Mouse (Mus musculus) C2C12 (cell line): Measurements from ENCODE around the gene Gckr. TPM values are rescaled to one million over a fixed set of nuclear protein-coding genes. Genes with fewer than 3 reads are reported as not detected.
A peak's percentile ranks its signal among the peaks of the same experiment; 100 is the strongest.

ENCODE experiments used
- H3K27me3 ChIP-seq: one replicate; pipeline ENCODE4 v1.6.1; 2011; ENCODE audit not compliant: control insufficient read depth, insufficient read depth, insufficient read length
- H3K36me3 ChIP-seq: one replicate; pipeline ENCODE4 v1.6.1; 2011; ENCODE audit not compliant: control insufficient read depth, insufficient read depth
- H3K4me3 ChIP-seq: one replicate; pipeline ENCODE4 v1.5.1; 2011; ENCODE audit warnings: mild to moderate bottlenecking, control low read depth; ENCODE audit not compliant: poor library complexity, insufficient read depth, severe bottlenecking
- H3K79me2 ChIP-seq: one replicate; pipeline ENCODE4 v1.6.1; 2011; ENCODE audit not compliant: control insufficient read depth, insufficient read depth
- H3K79me3 ChIP-seq: one replicate; pipeline ENCODE4 v1.6.1; 2011; ENCODE audit warnings: low read depth, control low read depth
- H3ac ChIP-seq: one replicate; pipeline ENCODE3; 2011; ENCODE audit warnings: low read depth; ENCODE audit not compliant: control insufficient read depth, insufficient read length
- CEBPB ChIP-seq: IDR thresholded peaks from one replicate; pipeline ENCODE4 v1.6.1; 2011; ENCODE audit warnings: low read depth, mild to moderate bottlenecking, control low read depth, moderate library complexity
- CTCF ChIP-seq: IDR thresholded peaks from one replicate; pipeline ENCODE4 v1.5.1; 2011; ENCODE audit not compliant: control insufficient read depth, insufficient read depth, insufficient read length
- FOSL1 ChIP-seq: IDR thresholded peaks from one replicate; pipeline ENCODE4 v1.8.0; 2011; ENCODE audit warnings: mild to moderate bottlenecking, low read length; ENCODE audit not compliant: poor library complexity, insufficient read depth, severe bottlenecking
- MAX ChIP-seq: IDR thresholded peaks from one replicate; pipeline ENCODE4 v1.6.1; 2011; ENCODE audit warnings: mild to moderate bottlenecking, control low read depth
- MYOD1 ChIP-seq: IDR thresholded peaks from one replicate; pipeline ENCODE4 v1.6.1; 2011; ENCODE audit warnings: low read depth; ENCODE audit not compliant: control insufficient read depth, insufficient read length
- MYOG ChIP-seq: IDR thresholded peaks from one replicate; pipeline ENCODE4 v1.6.1; 2011; ENCODE audit not compliant: control insufficient read depth, insufficient read length; ENCODE audit errors: extremely low read depth
- USF1 ChIP-seq: IDR thresholded peaks from one replicate; pipeline ENCODE4 v1.6.1; 2011; ENCODE audit warnings: low read depth, mild to moderate bottlenecking, control low read depth, moderate library complexity
- polyA plus RNA-seq: library from polyadenylated mRNA; unstranded; fragments of >200 nt; fragmentation: generic; extraction: Trizol; gene quantifications from one replicate; pipeline ENCODE4 v1.2.1, GENCODE M21; 2012; ENCODE audit warnings: missing spikeins

The Gckr gene
- polyA plus RNA-seq, 1 experiment, result not detected

DNA sequence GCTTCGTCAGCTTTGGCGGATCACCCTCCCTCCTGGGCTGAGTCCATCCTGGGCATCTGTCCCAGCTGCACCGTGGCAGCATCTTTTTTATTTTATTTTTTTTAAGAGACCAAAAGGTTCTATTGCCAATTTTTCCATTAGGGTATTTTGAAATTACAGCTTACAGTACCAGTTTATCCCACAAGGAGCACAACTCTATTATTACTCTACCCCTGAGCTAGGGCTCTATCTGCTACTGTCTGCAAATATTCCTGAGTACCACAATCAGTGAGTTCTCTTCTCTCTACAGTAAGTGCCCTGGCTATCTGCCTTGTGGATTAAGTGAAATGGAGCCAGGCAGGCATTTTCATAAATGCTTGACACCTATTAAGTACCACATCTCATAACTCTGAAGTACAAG, 8.6 kb upstream of the Gckr start:
- Histone ChIP-seq H3K79me2 (no peaks in the 10 kb centered on the region), H3K79me3 (no peaks in the 10 kb centered on the region), H3K27me3 (no peaks in the 10 kb centered on the region), H3K36me3 (peaks cover 8% of the 10 kb centered on the region), H3ac (no peak overlapping the region), H3K4me3 (no peak overlapping the region)
- TF ChIP-seq USF1, result no peak
- no peak for TF ChIP-seq CEBPB
- TF ChIP-seq MAX, result no peak
- no peak for TF ChIP-seq CTCF
- no peak for TF ChIP-seq FOSL1
- no peak for TF ChIP-seq MYOD1
- TF ChIP-seq MYOG, result no peak

DNA sequence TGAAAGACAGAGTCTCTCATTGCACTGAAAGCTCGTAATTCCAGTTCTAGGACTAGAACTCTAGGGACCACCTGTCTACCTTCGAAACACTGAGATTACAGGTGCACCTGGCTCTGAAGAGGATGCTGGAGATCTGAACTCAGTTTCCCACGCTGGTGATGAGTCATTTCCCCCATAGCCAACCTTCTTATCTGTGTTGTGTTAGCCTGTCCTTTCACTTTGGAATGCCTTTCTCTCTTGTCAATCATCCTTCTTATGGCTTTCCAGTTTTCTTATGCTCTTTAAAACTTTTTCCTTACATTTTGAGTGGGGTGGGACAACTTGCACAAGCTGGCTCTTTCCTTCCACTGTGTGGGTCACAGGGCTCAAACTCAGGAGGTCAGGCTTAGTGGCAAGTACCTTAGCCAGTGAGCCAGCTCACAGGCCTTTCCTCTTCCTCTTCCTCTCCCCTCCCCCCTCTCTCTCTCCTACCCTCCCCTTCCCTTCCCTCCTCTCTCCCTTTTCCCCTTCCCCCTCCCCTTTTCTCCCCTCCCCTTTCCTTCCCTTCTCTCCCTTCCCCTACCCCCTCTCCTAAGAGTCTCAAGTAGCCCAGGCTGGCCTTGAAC, 7.5 kb upstream of the Gckr start:
- Histone ChIP-seq H3K79me2 (no peaks in the 10 kb centered on the region), H3K79me3 (no peaks in the 10 kb centered on the region), H3K4me3 (no peak overlapping the region), H3K36me3 (peaks cover 4% of the 10 kb centered on the region), H3K27me3 (no peaks in the 10 kb centered on the region), H3ac (no peak overlapping the region)
- TF ChIP-seq FOSL1 (no peak), CTCF (no peak), CEBPB (no peak), MAX (no peak), MYOG (no peak), MYOD1 (no peak), USF1 (no peak)

- peak; percentile 39 for TF ChIP-seq USF1
- no peak for TF ChIP-seq MYOG
- H3K4me3 ChIP-seq, result peak within 1 kb of the TSS; percentile 49
- H3K27me3 ChIP-seq, result no peaks in the 10 kb centered on the region
- peak within 1 kb of the TSS; percentile 53 for H3ac ChIP-seq
- no peaks in the 10 kb centered on the region for H3K79me2 ChIP-seq
- H3K79me3 ChIP-seq, result no peaks in the 10 kb centered on the region
- H3K36me3 ChIP-seq, result peaks cover 4% of the 10 kb centered on the region
Observed at GRCm38 (mm10) chr5:31290521-31291360, 6.5 kb upstream of the Gckr start, which contains the start of gene Ift172. Ift172 (minus strand) TSS chr5:31291116.

DNA sequence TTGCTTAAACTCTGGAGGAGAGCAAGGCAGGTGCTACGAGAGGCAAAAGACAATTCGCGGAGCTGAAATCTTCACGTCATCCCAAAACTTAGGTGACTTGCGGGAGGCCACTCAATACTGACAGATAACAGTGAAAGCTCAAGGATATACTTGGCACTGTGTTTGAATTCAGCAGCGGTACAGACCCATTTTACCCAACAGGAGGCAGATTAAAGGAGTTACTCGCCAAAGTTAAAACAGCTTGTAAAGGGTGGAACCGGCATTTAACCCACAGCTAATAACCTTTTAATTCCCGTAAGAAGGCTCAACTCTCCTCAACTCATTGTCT, 5.9 kb upstream of the Gckr start:
- TF ChIP-seq FOSL1, result no peak
- TF ChIP-seq CTCF, result no peak
- no peak for TF ChIP-seq MYOG
- TF ChIP-seq MYOD1, result no peak
- no peak for TF ChIP-seq CEBPB
- TF ChIP-seq MAX, result no peak
- TF ChIP-seq USF1, result no peak
- Histone ChIP-seq H3K79me2 (no peaks in the 10 kb centered on the region), H3K79me3 (no peaks in the 10 kb centered on the region), H3K4me3 (peak overlapping the region; percentile 25), H3K36me3 (peaks cover 1% of the 10 kb centered on the region), H3K27me3 (no peaks in the 10 kb centered on the region), H3ac (no peak overlapping the region)

DNA sequence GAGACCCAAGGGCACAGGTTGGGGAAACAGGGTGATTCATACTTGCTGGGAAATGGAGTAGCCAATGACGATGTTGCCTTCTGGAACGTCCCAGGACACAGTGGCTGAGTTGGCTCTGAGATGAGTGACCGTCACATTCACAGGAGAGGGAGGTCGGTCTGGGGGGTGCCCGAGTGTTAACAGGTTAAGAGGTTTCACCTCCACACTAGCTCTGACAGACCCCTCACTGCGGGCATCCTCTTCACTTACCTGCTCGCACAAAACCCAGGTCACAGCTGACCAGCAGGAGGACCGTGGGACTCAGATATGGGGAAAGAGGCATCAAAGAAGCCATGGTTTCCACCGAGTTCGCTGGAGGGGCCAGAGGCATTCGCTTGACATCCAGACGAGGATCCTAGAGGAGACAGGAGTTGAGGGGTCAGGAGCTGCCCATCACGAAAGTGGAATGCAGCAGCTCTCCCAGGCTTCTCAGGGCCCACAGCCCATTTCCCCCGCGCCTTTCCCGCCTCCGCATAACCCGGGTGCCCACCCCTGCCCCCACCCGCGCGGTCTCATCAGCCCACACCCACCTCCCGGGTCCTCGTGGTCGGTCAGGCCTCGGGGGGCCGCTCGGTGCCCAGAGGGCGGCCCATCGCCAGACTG, 2.2 kb upstream of the Gckr start:
- peaks cover 16% of the 10 kb centered on the region for H3K27me3 ChIP-seq

More for the DNA sequence above, 2.2 kb upstream of the Gckr start:
- no peaks in the 10 kb centered on the region for H3K79me2 ChIP-seq
- peak overlapping the region; percentile 26 for H3K4me3 ChIP-seq
- TF ChIP-seq MYOD1 (no peak), FOSL1 (no peak), CTCF (no peak), MYOG (no peak), USF1 (no peak), CEBPB (no peak)
- peak overlapping the region; percentile 59 for H3ac ChIP-seq
- H3K36me3 ChIP-seq, result no peaks in the 10 kb centered on the region
- no peaks in the 10 kb centered on the region for H3K79me3 ChIP-seq
